Mouse (Mus musculus): ENCODE measurements around the gene Ptpn7. TPM values are rescaled to one million over a fixed set of nuclear protein-coding genes. Genes with fewer than 3 reads are reported as not detected.
A peak's percentile ranks its signal among the peaks of the same experiment; 100 is the strongest.
"Not testable (repeated sequence)": the region's sequence is repeated elsewhere in the genome, so short reads cannot be mapped to it uniquely, and the experiment has no call there.

Gene Ptpn7
- polyA plus RNA-seq, 1 experiment from 2014 or later, result 2.3 TPM

DNA sequence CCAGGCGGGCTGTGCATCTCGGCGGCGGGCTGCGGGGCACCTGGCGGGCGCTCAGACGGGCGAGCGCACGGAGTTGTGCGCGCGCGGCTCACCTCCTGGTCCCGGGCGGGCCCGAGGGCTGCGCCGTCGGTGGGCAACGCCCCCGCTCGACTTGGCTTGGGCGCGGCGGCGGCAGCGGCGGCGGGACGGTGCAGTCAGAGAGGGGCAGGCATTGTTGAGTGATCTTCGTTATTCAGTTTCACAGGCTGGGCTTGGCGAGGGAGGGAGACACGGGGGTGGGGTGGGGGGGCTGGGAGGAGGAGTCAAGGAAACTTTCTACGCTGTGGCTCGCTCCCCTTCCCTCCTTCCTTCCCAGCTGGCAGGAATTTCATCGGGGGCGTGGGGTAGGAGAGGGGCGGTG lies 27.4 kb upstream of the Ptpn7 start, which contains the start of gene Lgr6:
Gene Lgr6, minus strand, starts transcription at position 153 of the 400 bp plus-strand sequence.
- H3K27ac ChIP-seq, result no peak within 1 kb of the TSS
- H3K27me3 ChIP-seq (ENCODE audit: poor library complexity, severe bottlenecking), result peaks cover 89% of the 10 kb centered on the region
- peaks cover 19% of the 10 kb centered on the region for H3K4me1 ChIP-seq
- no peaks in the 10 kb centered on the region for H3K9me3 ChIP-seq
- WGBS, result under 1% methylated on average over 40 of the region's 40 CpGs
- no peak for DNase-seq (ENCODE audit: extremely low spot score, low spot score)
- peak within 1 kb of the TSS; percentile 51 for H3K4me3 ChIP-seq
- no peaks in the 10 kb centered on the region for H3K36me3 ChIP-seq (replicated peaks)

DNA sequence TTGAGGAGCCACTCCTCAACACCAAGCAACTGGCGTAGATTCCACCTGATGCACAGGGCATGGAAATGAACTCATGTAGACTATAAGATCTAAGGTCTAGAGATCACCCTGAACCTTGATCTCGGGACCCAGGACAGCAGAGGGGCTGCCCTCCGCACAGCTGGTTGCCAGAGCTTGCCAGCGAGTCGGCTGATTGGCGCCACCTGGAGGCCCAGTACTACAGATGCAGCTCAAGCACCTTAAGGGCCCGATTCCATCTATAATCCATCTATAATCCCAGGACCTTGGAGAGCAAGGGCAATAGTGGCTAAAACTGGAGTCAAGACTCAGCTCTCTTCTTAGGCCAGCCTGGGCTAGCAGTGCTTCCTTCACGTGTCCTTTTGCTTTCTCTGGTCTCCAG lies 26.5 kb upstream of the Ptpn7 start:
- peak; percentile 62 for DNase-seq (ENCODE audit: extremely low spot score, low spot score)
- H3K4me1 ChIP-seq, result peaks cover 19% of the 10 kb centered on the region
- H3K27ac ChIP-seq, result no peak overlapping the region
- H3K27me3 ChIP-seq (ENCODE audit: poor library complexity, severe bottlenecking), result peaks cover 86% of the 10 kb centered on the region
- no peaks in the 10 kb centered on the region for H3K9me3 ChIP-seq
- peak overlapping the region; percentile 51 for H3K4me3 ChIP-seq
- H3K36me3 ChIP-seq (replicated peaks), result no peaks in the 10 kb centered on the region
- WGBS, result 3% methylated on average over 8 of the region's 8 CpGs

DNA sequence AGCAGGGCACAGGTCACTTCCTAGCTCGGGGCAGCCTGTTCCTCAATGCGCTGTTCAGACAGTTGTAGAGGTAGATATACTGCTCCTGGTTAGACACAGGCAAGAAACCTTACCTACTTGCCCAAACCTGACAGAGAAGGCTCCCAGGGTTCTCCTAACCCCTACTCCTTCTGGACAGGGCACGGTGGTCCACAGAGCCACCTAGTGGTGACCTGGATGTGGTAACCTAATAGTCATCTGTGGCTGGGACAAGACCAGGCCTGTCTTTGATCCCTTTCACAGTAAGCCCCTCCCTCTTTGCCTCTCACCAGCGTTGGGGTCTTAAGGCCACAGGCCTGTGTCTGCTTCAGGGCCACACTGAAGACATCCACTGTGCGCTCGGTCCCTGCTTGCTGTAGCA lies 23.9 kb upstream of the Ptpn7 start:
- Histone ChIP-seq H3K4me1 (peaks cover 23% of the 10 kb centered on the region), H3K27ac (no peak overlapping the region), H3K36me3 (replicated peaks) (no peaks in the 10 kb centered on the region), H3K4me3 (no peak overlapping the region), H3K27me3 (ENCODE audit: poor library complexity, severe bottlenecking) (peaks cover 69% of the 10 kb centered on the region), H3K9me3 (no peaks in the 10 kb centered on the region)
- WGBS, result 39% methylated on average over 6 of the region's 6 CpGs
- peak; percentile 41 for DNase-seq (ENCODE audit: extremely low spot score, low spot score)

DNA sequence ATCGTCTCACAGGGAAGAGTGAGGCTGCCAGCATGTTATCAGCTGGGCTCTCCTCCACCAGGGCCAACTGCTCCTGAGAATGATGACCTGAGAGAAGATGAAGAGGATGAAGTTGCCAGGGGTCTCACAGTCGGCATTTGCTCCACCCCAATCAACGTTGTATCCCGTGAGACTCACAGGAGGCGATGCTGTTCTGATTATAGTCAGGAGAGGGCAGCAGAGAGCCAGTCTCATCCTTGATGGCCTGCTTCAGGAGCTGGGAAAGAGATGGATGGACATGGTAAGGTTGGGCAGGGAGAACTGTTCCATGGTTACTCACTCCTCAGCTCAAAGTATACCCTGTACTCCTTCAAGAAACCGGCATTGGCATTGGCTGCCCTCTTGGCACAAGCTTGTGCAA lies 22.4 kb upstream of the Ptpn7 start:
- no peaks in the 10 kb centered on the region for H3K9me3 ChIP-seq
- 22% methylated on average over 6 of the region's 6 CpGs for WGBS

DNA sequence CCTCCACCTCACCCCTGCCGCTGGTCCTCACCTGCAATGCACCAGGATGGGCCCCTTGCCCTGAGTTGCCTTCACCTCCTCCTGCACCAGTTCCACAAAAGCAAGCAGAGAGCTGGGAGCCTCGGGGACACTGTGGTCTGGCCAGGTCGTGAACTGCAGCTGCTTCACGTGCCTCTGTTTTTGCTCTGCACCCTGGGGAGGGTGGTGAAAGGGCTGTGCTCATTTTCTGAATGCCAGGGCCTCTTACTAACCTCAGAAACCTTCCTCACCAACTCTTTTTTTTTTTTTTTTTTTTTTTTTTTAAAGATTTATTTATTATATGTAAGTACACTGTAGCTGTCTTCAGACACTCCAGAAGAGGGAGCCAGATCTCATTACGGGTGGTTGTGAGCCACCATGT lies 21.2 kb upstream of the Ptpn7 start:
- WGBS, result 63% methylated on average over 5 of the region's 5 CpGs
- peaks cover 42% of the 10 kb centered on the region for H3K27me3 ChIP-seq (ENCODE audit: poor library complexity, severe bottlenecking)
- H3K36me3 ChIP-seq (replicated peaks); H3K4me3 ChIP-seq; DNase-seq (ENCODE audit: extremely low spot score, low spot score); H3K27ac ChIP-seq; H3K4me1 ChIP-seq; H3K9me3 ChIP-seq: not testable (repeated sequence)

More for the DNA sequence above, 22.4 kb upstream of the Ptpn7 start:
- Histone ChIP-seq H3K36me3 (replicated peaks) (no peaks in the 10 kb centered on the region), H3K4me3 (no peak overlapping the region), H3K27me3 (ENCODE audit: poor library complexity, severe bottlenecking) (peaks cover 54% of the 10 kb centered on the region), H3K4me1 (peaks cover 18% of the 10 kb centered on the region), H3K27ac (no peak overlapping the region)
- DNase-seq (ENCODE audit: extremely low spot score, low spot score), result peak; percentile 67

DNA sequence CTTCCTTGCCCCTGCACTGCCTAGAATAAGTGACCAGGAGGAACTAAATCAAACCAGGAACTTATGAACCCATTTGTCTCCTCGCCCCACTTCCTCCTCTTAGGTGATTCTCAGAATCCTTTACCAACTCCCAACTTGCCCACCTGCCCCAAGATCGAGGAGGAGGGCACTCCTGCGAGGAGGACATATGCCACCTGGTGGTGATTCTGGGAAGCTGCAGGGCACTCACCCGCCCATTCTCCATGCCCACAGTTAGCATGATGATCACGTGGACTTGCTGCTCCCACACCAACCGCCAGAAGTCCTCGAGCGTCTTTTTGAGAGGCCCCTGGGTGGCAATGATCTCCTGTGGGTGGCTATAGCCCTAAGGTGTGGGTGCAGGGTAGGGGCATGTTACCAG lies 19.8 kb upstream of the Ptpn7 start:
- WGBS, result 12% methylated on average over 8 of the region's 8 CpGs
- H3K4me3 ChIP-seq, result no peak overlapping the region
- DNase-seq (ENCODE audit: extremely low spot score, low spot score), result peak; percentile 62
- H3K36me3 ChIP-seq (replicated peaks), result no peaks in the 10 kb centered on the region
- no peak overlapping the region for H3K27ac ChIP-seq
- no peaks in the 10 kb centered on the region for H3K9me3 ChIP-seq
- H3K4me1 ChIP-seq, result peaks cover 9% of the 10 kb centered on the region
- peaks cover 28% of the 10 kb centered on the region for H3K27me3 ChIP-seq (ENCODE audit: poor library complexity, severe bottlenecking)

DNA sequence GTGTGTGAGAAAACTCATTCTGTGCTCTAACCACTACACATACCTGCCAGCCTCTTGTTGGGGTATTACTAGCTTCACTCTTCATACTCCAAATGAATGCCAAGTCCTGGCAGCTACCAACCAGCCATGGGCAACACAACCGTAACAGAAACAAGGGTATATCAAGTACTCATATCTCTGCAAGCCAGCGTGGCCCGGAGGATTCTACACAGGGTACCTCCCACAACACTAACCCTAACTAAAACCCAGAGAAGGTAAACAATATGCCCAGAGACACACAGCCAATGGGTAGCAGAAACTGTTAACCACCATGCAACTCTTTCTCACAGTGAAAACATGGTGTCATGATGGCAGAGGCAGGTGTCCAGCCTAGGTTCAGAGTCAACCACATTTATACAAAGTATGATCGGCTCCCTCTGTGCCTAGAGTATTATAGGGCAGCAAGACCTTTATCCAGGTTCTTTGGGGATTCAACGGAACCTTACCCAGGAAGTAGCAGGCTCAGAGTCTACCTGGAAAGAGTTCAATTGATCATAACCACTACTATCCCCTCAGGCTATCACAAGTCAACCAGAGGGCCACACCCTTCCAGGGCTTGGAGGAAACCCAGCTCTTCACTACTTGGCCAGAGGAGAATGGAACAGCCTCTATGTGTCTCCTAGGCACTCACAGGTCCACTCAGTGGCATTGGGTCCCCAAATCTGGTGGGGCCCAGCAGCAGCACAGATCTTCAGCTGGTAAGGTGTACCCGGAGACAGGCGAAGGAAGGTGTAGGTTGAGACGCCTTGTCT lies 7.7 kb upstream of the Ptpn7 start:
- 93% methylated on average over 8 of the region's 8 CpGs for WGBS
- DNase-seq (ENCODE audit: extremely low spot score, low spot score), result no peak
- Histone ChIP-seq H3K4me3 (no peak overlapping the region), H3K27ac (no peak overlapping the region), H3K27me3 (ENCODE audit: poor library complexity, severe bottlenecking) (peaks cover 28% of the 10 kb centered on the region), H3K4me1 (peaks cover 37% of the 10 kb centered on the region), H3K36me3 (replicated peaks) (no peaks in the 10 kb centered on the region), H3K9me3 (no peaks in the 10 kb centered on the region)

DNA sequence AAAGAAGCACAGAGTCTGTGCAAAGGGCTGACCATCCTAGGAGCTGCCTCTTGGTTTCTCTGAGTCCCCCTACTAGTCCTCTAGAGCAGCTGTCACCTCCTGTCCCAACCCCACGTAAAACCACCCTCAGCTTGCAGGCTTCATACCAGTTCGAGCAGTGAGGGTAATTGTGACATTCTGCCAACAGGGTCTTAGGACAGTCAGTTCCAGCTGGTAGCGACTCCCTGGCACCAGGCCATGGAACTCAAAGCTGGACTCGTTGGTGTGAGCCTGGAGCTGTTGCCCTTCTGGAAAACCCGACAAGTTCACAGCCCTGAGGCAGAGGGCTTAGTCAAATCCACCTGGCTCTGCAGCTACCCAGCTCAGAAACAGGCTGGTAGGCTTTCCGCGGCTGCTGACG lies 6.5 kb upstream of the Ptpn7 start:
- 79% methylated on average over 8 of the region's 8 CpGs for WGBS
- Histone ChIP-seq H3K4me1 (peaks cover 44% of the 10 kb centered on the region), H3K27ac (peak overlapping the region; percentile 66), H3K4me3 (no peak overlapping the region), H3K9me3 (no peaks in the 10 kb centered on the region), H3K36me3 (replicated peaks) (no peaks in the 10 kb centered on the region), H3K27me3 (ENCODE audit: poor library complexity, severe bottlenecking) (peaks cover 31% of the 10 kb centered on the region)
- no peak for DNase-seq (ENCODE audit: extremely low spot score, low spot score)

DNA sequence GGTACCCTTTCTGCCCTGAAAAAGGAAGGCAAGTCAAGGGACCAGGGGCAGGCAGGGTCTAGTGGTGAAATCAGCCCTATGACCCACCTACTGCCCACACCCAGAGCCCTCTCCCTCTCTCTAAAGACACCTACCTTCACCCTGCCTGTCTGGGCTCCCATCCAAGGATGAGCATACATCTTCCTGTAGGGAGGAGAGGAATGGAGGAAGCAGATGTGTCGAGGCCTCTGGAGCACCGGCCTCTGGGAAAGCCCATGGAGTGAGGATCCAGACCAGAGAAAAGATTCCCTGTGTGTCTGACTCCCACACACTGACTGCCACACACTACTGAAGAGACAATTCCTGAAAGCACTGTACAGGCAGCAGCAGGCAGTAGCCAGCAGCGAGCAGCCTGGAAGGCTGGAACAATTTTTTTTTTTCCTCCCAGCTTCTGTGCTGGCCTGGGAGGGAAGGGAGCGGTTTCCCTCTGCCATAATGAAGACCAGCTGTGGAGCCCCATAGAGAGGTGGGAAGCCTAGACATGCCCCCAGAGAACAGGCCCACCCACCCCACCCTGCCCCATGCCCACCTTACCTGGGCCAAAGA lies 6.0 kb upstream of the Ptpn7 start:
- DNase-seq (ENCODE audit: extremely low spot score, low spot score), result no peak
- H3K4me3 ChIP-seq, result no peak overlapping the region
- peak overlapping the region; percentile 66 for H3K27ac ChIP-seq
- H3K36me3 ChIP-seq (replicated peaks), result no peaks in the 10 kb centered on the region
- WGBS, result 74% methylated on average over 4 of the region's 4 CpGs
- peaks cover 49% of the 10 kb centered on the region for H3K4me1 ChIP-seq
- H3K27me3 ChIP-seq (ENCODE audit: poor library complexity, severe bottlenecking), result peaks cover 31% of the 10 kb centered on the region
- no peaks in the 10 kb centered on the region for H3K9me3 ChIP-seq

DNA sequence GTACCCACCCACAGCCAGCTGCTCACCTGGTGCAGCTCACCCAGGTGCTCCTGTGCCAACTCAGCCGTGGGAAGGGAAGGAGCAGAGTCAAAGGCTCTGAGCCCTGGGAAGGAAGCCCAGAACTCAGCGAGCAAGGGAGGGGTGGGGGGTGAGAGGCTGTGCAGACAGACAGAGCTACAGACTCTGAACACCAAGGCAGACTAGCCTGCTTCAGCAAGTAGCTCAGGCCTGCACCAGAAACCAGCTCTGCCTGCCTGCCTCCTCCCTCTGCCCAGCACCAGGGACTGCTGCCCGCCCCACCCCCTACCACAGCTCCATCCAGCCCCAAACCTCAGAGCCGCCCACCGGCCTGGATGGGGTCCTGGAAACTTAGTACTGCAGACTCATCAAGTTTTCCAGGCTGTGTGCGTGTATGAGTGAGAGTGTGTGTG lies 4.5 kb upstream of the Ptpn7 start:
- no peak for DNase-seq (ENCODE audit: extremely low spot score, low spot score)
- 47% methylated on average over 6 of the region's 6 CpGs for WGBS
- Histone ChIP-seq H3K9me3 (no peaks in the 10 kb centered on the region), H3K36me3 (replicated peaks) (no peaks in the 10 kb centered on the region), H3K27me3 (ENCODE audit: poor library complexity, severe bottlenecking) (peaks cover 31% of the 10 kb centered on the region), H3K4me1 (peaks cover 59% of the 10 kb centered on the region), H3K4me3 (no peak overlapping the region), H3K27ac (no peak overlapping the region; the same call in 1 of the 2 replicates)

DNA sequence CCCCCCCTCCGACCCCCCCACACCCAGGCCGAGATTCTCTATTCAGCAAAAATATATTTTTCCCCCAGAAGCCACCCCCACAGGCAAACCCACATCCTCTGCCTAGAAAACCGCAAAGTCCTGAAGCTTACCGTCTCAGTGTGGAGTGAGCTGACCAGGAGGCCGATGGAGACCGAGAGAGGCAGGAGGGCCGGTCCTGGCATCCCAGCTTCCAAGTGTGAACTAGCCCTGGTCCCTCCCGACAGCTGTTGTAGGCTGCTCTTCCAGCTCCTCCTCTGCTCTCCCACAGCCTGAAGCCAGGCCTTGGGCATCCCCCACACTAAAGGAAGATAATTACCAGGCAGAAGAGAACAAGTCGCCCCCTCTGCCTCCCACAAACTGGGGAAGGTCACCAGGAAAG lies 3.5 kb upstream of the Ptpn7 start:
- H3K27me3 ChIP-seq (ENCODE audit: poor library complexity, severe bottlenecking), result peaks cover 30% of the 10 kb centered on the region
- H3K36me3 ChIP-seq (replicated peaks), result no peaks in the 10 kb centered on the region
- H3K4me1 ChIP-seq, result peaks cover 59% of the 10 kb centered on the region
- no peaks in the 10 kb centered on the region for H3K9me3 ChIP-seq
- no peak overlapping the region for H3K27ac ChIP-seq
- 28% methylated on average over 9 of the region's 9 CpGs for WGBS
- DNase-seq (ENCODE audit: extremely low spot score, low spot score), result no peak
- no peak overlapping the region for H3K4me3 ChIP-seq

DNA sequence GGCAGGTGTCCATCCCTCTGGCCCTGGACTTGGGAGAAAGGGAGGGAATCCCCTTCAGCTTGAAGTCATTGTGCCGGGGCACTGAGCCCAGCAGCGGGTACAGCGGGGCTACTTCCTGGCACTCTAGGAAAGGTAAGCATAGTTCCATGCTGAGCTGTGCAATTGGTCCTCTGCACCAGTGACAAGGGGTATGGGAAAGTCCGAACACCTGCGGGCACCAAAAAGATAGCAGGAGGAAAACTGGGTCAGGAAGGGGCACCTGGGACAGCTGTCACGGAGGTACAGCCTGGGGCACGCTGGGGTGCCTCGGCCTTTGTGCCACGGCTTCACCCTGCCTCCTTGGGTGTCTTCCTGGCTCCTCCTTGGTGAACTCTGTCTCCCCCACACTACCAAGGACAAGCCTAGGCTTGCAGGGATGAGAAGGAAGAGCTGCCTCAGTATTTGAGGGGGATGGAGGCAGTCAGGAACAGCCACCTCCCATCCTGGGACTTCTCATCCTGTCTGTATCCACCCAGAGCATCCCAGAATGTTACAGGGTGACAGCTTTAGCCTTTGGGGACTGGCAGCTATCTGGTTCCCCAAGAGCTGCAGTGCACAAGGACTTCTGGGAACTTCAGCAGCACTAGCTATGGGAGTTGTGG lies 2.8 kb upstream of the Ptpn7 start:
- Histone ChIP-seq H3K36me3 (replicated peaks) (no peaks in the 10 kb centered on the region), H3K27ac (peak overlapping the region; percentile 33; the same call in 1 of the 2 replicates), H3K4me1 (peaks cover 59% of the 10 kb centered on the region), H3K9me3 (no peaks in the 10 kb centered on the region), H3K27me3 (ENCODE audit: poor library complexity, severe bottlenecking) (peaks cover 26% of the 10 kb centered on the region), H3K4me3 (no peak overlapping the region)
- 61% methylated on average over 9 of the region's 9 CpGs for WGBS
- no peak for DNase-seq (ENCODE audit: extremely low spot score, low spot score)

Data from forebrain, embryonic 10.5 days (tissue).